Mouse (Mus musculus) embryo, embryonic 11.5 days (tissue): ENCODE measurements at regions not wholly inside any gene's neighbourhood (a gene's known extent, or its start where the extent isn't known, plus 50 kb on each side); places are given as distances from the start of the nearest gene placed in this dataset.

Experiments
- DNase-seq: peaks from one replicate; pipeline ENCODE4 v3.0.0-alpha.2; 2012; ENCODE audit warnings: low read depth, low spot score

- DNase-seq: no peak
Measured at GRCm38 (mm10) chr5:42364116-42364515, 296.4 kb downstream of the Gm16223 start.

- DNase-seq: no peak
Measured at GRCm38 (mm10) chr5:42387959-42388358, 320.2 kb downstream of the Gm16223 start.

DNA sequence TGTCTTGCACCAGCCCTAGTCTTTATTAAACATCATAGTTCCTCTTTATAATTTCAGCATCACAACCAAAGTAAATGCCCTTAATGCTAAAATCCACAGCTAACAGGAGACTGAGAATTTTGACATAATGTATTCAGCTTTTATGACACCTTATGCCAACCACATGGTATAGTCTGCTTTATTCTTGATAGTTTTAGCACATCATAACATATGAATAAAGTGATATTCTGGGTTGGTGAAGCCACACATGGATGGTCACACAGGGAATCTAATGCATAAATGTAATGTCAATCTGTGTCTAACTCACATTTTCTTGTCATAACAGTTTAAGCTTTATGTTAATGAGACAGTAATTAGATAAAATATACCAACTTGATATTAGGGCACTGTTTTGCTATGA lies 328.9 kb downstream of the Gm16223 start:
- DNase-seq: no peak

DNA sequence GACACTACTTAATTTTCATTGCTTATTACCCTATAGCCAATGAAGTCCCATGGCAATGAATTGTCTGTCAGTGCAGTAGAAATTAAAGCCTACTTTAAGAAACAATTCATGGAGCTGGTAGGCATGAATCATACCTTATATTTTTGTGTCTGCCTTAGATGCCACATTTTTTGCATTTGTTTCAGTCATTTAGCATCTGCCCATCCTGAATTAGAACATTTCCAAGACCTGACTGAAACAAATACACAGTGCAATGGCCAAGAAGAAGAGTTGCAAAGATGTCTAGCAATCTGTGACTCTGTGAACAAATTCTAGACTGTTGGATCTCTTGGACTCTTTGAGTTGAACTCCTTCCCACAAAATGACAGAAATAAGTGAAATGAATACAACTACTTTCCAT lies 342.2 kb downstream of the Gm16223 start:
- no peak for DNase-seq

DNA sequence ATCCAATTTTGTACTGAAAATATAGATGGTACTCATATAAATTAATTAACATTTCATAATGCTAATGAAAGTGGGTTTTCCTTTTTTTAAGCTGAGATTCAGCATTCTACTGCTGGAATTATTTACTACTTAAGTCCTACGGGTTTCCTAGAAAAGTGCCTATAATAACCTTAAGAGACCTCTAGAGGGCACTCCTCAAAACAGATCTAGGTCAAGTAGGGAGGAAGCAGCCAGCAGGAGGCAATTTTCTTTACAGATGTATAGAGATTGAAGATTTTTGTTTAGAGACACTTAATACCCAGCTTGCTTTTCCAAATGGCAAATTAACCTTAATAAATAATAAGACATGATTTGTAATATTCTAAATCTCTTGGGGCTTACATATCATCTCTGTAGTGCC lies 344.5 kb downstream of the Gm16223 start:
- peak; percentile 3 for DNase-seq

DNA sequence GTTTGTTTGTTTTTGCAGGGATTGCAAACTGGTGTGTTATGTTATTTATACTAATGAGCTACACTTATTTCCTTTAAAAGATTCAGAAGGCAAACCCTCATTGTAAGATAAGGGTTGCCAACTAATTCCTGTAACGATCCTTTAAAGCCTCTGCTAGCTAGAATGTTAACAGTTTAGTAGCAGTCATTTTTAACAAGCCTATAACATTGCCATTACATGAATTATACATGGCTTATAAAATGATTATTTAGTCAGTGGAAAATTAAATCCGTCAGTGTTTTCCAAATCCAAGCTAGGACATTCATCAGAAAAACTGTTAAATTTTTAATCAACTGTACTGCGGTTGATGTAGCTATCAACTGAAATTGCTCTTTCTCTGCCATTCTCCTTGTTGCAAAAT lies 358.1 kb downstream of the Gm16223 start:
- no peak for DNase-seq

DNA sequence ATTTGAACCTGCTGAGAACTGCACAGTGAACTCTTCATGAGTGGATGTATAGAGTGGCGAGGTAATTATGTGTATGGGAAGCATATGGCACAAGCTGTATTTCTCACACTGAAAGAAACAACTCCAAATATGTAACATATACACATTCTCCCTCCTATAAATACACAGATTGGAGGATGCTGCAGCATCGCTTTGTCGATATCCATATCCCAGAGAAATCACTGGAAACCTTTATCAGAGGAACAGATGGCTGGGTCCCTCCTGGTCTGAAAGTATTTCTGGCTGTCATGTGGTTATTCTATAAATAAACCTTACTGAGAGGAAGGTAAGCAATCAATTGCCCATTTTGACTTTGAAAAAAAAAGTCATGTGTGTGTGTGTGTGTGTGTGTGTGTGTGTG lies 365.4 kb downstream of the Gm16223 start:
- no peak for DNase-seq

DNA sequence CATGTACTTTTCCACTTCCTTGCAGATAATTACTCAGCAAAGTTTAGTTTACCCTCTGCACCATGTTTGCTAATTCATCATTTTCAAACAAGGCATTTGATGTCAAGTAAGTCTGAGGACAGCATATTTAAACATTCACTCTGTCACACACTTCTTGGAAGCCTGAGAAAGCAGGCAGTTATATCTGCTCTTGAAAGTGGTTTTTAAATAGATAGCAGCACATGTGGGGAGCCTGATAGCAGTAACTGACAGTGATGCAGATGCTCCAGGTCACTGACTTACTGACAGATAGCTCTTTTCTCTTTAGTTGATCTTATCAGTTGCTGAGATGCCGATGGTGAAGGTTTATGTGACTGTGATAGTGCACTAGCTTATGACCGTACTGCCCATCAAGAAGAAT lies 380.9 kb downstream of the Gm16223 start:
- no peak for DNase-seq

GRCm38 (mm10) chr5:42449581-42449980 lies 381.8 kb downstream of the Gm16223 start:
- DNase-seq: no peak

- DNase-seq: no peak
Measured at GRCm38 (mm10) chr5:42453707-42454106, 385.9 kb downstream of the Gm16223 start.

- no peak for DNase-seq
Measured at GRCm38 (mm10) chr5:42461195-42461594, 393.4 kb downstream of the Gm16223 start.

GRCm38 (mm10) chr5:42464814-42465213 lies 397.1 kb downstream of the Gm16223 start:
- no peak for DNase-seq

DNA sequence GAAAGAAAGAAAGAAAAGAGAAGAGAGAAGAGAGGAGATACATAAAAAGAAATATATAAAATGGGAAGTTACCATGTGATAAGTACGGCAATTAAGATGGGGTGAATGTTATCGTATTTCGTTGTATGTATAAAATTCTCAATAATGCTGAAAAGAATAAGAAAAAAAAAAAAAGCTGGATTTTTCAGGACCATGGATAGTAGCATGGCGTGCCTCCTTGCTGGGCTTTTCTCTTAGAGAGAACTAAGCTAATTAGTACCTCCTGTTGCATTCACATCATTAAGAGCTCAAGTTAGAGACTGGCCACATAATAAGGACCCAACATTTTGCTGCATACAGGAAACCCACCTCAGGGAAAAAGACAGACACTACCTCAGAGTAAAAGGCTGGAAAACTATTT lies 405.7 kb downstream of the Gm16223 start:
- DNase-seq: no peak

- DNase-seq: no peak
Measured at GRCm38 (mm10) chr5:42502124-42502801, 434.5 kb downstream of the Gm16223 start.

- no peak for DNase-seq
Measured at GRCm38 (mm10) chr5:42502802-42503136, 435.0 kb downstream of the Gm16223 start.

DNA sequence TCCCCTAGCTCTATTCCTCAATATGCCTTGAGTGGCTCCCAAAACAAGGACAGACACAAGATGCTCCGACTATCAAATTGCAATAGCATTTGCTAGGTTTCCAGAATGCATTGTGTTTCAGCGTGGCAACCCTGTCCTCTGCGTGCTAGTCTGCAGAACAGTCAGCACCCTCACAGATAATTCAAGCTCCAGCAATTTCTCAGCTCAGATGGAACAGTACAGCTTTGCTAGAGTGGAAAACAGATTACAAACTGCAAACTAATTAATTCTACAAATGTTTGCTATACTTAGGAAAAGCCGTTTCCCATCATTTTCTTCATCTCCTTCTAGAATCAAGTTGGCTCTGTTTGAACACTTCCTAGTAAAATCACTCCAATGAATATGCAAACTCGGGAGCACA lies 441.4 kb downstream of the Gm16223 start:
- no peak for DNase-seq

DNA sequence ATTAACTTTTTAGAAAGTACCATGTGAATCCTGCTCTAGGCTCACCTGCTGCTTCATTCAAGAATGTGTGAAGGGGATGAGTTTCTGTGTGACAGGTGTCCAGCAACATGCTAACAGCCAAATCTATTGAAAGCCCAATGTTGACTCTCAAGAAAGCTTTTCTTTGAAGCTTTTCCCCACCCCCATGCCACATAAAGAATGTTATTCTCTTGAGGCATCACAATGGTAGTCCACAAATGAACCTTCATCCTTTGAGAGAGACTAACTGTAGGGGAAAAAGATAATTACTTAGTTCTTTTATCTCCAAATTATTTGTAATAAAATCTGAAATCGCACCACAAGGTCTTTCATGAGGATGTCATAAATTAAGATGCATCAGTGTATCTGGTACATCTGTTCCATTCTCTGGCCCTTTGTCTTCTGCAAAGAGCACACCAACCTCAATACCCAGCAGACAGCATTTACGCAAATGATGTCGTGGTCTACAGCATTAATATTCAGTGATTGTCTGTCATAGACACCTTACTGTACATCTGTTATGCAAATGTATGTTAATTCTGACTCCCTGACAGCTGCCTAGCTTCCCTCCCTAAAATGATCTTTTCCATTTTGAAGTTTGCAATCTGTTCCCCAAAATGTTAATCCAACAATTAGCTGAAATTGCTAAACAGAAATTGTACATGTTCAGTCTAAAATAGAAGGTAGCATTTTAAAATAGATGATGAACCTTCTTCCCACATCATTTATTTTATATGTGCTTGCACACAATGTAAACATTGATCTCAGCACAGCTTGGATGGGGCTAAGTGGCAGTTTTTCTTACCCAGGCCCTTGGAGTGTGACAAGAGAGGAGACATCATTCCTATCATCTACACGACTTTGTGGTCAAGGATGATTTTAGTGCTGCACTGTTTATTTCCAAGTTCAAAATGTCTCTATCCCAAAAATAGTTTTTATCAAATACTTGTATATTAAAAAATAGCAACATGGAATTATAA lies 455.7 kb downstream of the Gm16223 start:
- no peak for DNase-seq

DNA sequence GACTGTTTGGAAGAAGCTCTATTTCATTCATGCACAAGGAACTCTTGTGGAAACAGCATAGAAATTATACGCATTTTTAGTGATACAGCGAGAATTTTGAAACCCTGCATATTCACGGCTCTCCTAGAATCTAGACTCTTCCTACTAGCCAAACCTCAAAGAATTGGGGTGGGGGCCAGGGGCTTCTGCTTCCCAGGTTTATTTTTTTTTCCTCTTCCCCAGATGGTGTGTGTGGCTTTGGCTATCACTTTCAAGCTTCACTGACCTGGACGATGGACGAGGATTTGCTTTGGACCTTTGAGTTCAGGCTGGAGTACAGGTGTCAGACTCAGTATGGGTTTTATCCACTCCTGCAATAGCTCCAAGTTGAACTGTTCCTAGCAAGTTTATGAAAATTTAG lies 457.7 kb downstream of the Gm16223 start:
- no peak for DNase-seq

- DNase-seq: no peak
Measured at GRCm38 (mm10) chr5:42560537-42560936, 492.8 kb downstream of the Gm16223 start.

DNA sequence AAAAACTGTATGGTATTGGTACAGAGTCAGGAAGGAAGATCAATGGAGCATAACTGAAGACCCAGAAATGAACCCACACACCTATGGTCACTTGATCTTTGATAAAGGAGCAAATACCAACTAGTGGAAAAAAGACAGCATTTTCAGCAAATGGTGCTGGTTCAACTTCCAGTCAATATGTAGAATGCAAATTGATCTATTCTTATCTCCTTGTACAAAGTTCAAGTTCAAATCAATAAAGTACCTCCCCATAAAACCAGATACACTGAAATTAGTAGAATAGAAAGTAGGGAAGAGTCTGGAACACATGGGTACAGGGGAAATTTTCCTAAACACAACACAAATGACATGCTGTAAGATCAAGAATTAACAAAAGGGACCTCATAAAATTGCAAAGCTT lies 495.6 kb downstream of the Gm16223 start:
- no peak for DNase-seq

GRCm38 (mm10) chr5:42575971-42576370 lies 508.2 kb downstream of the Gm16223 start:
- no peak for DNase-seq

GRCm38 (mm10) chr5:42578208-42578844 lies 510.6 kb downstream of the Gm16223 start:
- DNase-seq: no peak

DNA sequence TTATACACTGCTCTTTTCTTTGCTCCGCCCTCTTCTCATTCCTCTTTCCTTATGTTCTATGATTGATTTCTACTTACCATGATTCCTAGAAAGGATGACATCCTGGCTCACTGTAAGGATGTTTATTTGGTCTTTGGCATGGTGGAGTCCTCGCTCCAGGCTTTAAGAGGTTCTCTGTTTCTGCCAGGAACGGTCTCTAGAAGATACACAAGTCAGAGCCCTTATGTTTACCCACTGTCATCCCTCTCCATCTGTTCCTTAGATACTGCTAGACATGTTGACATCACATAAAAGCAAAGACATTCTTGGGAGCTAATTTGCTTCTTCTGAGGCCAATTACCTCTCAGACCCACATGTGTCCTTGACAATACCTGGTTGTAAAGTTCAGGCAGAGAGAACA lies 552.9 kb downstream of the Gm16223 start:
- DNase-seq: no peak
